Mouse (Mus musculus) midbrain, embryonic 11.5 days (tissue): ENCODE measurements around the gene 1810009A15Rik. TPM values are rescaled to one million over a fixed set of nuclear protein-coding genes. Genes with fewer than 3 reads are reported as not detected.
"Not testable (repeated sequence)": the region's sequence is repeated elsewhere in the genome, so short reads cannot be mapped to it uniquely, and the experiment has no call there.

Experiments
- ATAC-seq: fragments of 200-750 bp; cut with Nextera tagmentation; 2 replicates; pipeline ENCODE4 v1.8.0; 2017; ENCODE audit warnings: moderate TSS enrichment, moderate library complexity; ENCODE audit not compliant: low FRiP score
- DNase-seq: peaks from one replicate; pipeline ENCODE4 v3.0.0; 2015; ENCODE audit warnings: low spot score; ENCODE audit errors: missing footprints
- H3K27ac ChIP-seq: fragments of 300-500 bp; sonication (generic); 2 replicates; pipeline ENCODE4 v1.5.1; 2014; ENCODE audit warnings: low read depth, low read length
- H3K27me3 ChIP-seq: fragments of 300-500 bp; sonication (generic); 2 replicates; pipeline ENCODE4 v1.6.1; 2014; ENCODE audit warnings: mild to moderate bottlenecking, low read length, moderate library complexity, mixed read lengths; ENCODE audit not compliant: control insufficient read depth, insufficient read depth
- H3K36me3 ChIP-seq: fragments of 300-500 bp; sonication (generic); 2 replicates; pipeline ENCODE4 v1.6.1; 2014; ENCODE audit warnings: mild to moderate bottlenecking, low read length, moderate library complexity, mixed read lengths; ENCODE audit not compliant: control insufficient read depth, insufficient read depth
- H3K4me1 ChIP-seq: fragments of 300-500 bp; sonication (generic); 2 replicates; pipeline ENCODE4 v1.6.1; 2014; ENCODE audit warnings: low read length; ENCODE audit not compliant: control insufficient read depth, insufficient read depth
- H3K4me2 ChIP-seq: fragments of 300-500 bp; sonication (generic); 2 replicates; pipeline ENCODE4 v1.6.1; 2014; ENCODE audit warnings: mild to moderate bottlenecking, moderate library complexity
- H3K4me3 ChIP-seq: fragments of 300-500 bp; sonication (generic); 2 replicates; pipeline ENCODE4 v1.5.1; 2014; ENCODE audit warnings: low read depth, low read length
- H3K9ac ChIP-seq: fragments of 300-500 bp; sonication (generic); 2 replicates; pipeline ENCODE4 v1.6.1; 2014; ENCODE audit warnings: low read length
- H3K9me3 ChIP-seq: fragments of 300-500 bp; sonication (generic); 2 replicates; pipeline ENCODE4 v1.6.1; 2016; ENCODE audit warnings: low read length; ENCODE audit not compliant: control insufficient read depth
- WGBS: fragments of 180-500 bp; shearing (Covaris S2); extraction: QIAGEN DNeasy Blood & Tissue Kit; methylation state at CpG from one replicate; pipeline ENCODE4 v1.1.7; 2014; 5-methylcytosine and 5-hydroxymethylcytosine counted together
- polyA plus RNA-seq: library from polyadenylated mRNA; unstranded; fragments of >200 nt; fragmentation: Nextera tagmentation; extraction: Ambion mirVana; gene quantifications from 2 replicates; pipeline ENCODE4 v1.2.1, GENCODE M21; 2014

1810009A15Rik gene
- polyA plus RNA-seq, 1 experiment from 2014 or later = 115 TPM

- DNase-seq = no peak
- no peak within 1 kb of the TSS for H3K27ac ChIP-seq
- H3K27me3 ChIP-seq = no peaks in the 10 kb centered on the region
- no peak within 1 kb of the TSS for H3K4me2 ChIP-seq
- H3K36me3 ChIP-seq = peaks cover 15% of the 10 kb centered on the region
- H3K4me1 ChIP-seq = no peaks in the 10 kb centered on the region
- H3K4me3 ChIP-seq = no peak within 1 kb of the TSS
- no peaks in the 10 kb centered on the region for H3K9me3 ChIP-seq
- WGBS = 47% methylated on average over 7 of the region's 7 CpGs
- peak; percentile 48; the same call in 1 of the 2 replicates for ATAC-seq
- no peak within 1 kb of the TSS for H3K9ac ChIP-seq
Measured at GRCm38 (mm10) chr19:8850402-8850901, 38.2 kb upstream of the 1810009A15Rik start, which contains the start of gene Lrrn4cl. TSS of gene Lrrn4cl (plus strand) at chr19:8850768.

- Histone ChIP-seq H3K4me1 (no peaks in the 10 kb centered on the region), H3K9ac (no peak overlapping the region), H3K27me3 (no peaks in the 10 kb centered on the region), H3K4me3 (no peak overlapping the region), H3K4me2 (no peak overlapping the region), H3K36me3 (peaks cover 10% of the 10 kb centered on the region), H3K9me3 (no peaks in the 10 kb centered on the region), H3K27ac (no peak overlapping the region)
- no peak for DNase-seq
- 59% methylated on average over 7 of the region's 7 CpGs for WGBS
- no peak for ATAC-seq
Measured at GRCm38 (mm10) chr19:8851639-8852038, 37.0 kb upstream of the 1810009A15Rik start.

DNA sequence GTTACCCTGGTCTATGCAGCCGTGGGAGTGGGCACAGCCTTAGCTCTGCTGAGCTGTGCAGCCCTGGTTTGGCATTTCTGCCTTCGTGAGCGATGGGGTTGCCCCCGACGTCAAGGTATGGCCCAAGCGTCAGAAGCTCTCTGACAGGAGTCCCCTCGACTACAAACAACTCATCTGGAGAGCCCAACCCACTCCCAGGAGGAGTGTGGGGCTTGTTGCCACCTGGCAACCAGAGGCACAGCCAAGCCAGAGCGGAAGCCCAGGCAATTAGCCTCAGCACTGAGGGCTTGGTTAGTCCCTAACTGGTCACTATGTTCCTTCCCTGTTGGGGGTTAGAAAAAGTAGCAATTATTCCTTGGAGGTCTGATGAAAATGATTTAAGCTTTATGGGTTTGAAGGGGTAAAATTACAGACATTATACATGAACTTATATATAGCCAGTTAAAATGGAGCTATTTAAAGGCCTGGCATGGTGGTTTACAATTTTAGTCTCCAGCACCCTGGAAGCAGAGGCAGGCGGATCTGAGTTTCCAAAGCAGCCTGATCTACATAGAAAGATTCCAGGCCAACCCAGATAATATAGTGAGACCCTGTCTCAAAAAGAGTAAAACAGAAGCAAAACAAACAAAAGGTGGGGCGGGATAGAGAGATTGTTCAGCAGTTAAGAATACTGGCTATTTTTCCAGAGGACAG lies 36.3 kb upstream of the 1810009A15Rik start:
- 60% methylated on average over 10 of the region's 10 CpGs for WGBS
- ATAC-seq (no peak), DNase-seq (no peak)
- Histone ChIP-seq H3K27ac (no peak overlapping the region), H3K9ac (no peak overlapping the region), H3K4me1 (no peaks in the 10 kb centered on the region), H3K4me3 (no peak overlapping the region), H3K4me2 (no peak overlapping the region), H3K9me3 (no peaks in the 10 kb centered on the region), H3K36me3 (peaks cover 6% of the 10 kb centered on the region), H3K27me3 (no peaks in the 10 kb centered on the region)

DNA sequence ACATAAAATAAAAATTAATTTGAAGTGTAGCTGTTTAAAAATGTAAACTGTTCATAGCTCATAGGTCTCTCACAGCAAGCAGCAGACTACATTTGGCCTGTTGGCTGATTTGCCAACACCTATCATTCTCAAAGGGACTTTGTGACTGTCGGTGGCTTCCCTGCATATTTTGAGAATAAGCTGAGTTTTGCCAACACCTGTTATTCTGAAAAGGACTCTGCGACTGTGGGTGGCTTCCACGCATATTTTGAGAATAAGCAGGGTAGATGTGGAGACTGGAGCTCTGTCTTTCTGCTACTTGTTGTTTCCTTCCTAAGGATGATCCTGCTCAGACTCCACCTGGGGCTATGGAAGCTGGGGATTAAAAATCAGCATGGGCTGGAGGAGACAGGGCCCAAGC lies 35.5 kb upstream of the 1810009A15Rik start:
- H3K36me3 ChIP-seq = peaks cover 3% of the 10 kb centered on the region
- ATAC-seq = no peak
- 84% methylated on average over 3 of the region's 3 CpGs for WGBS

GRCm38 (mm10) chr19:8857689-8858088 lies 31.0 kb upstream of the 1810009A15Rik start:
- H3K27ac ChIP-seq = no peak overlapping the region
- no peak overlapping the region for H3K4me3 ChIP-seq
- DNase-seq = peak; percentile 88

More for the DNA sequence above, 35.5 kb upstream of the 1810009A15Rik start:
- Histone ChIP-seq H3K9me3 (no peaks in the 10 kb centered on the region), H3K4me1 (no peaks in the 10 kb centered on the region), H3K4me3 (no peak overlapping the region), H3K27ac (no peak overlapping the region), H3K9ac (no peak overlapping the region), H3K27me3 (no peaks in the 10 kb centered on the region), H3K4me2 (no peak overlapping the region)
- DNase-seq = no peak

GRCm38 (mm10) chr19:8859018-8859417 lies 29.6 kb upstream of the 1810009A15Rik start:
- Histone ChIP-seq H3K4me3 (no peak overlapping the region), H3K36me3 (no peaks in the 10 kb centered on the region), H3K9me3 (no peaks in the 10 kb centered on the region), H3K27me3 (no peaks in the 10 kb centered on the region), H3K4me1 (no peaks in the 10 kb centered on the region), H3K9ac (no peak overlapping the region), H3K4me2 (no peak overlapping the region), H3K27ac (no peak overlapping the region)
- ATAC-seq = no peak
- WGBS = 16% methylated on average over 1 of the region's 1 CpGs
- DNase-seq = no peak

More at GRCm38 (mm10) chr19:8857689-8858088, 31.0 kb upstream of the 1810009A15Rik start:
- WGBS = 47% methylated on average over 4 of the region's 4 CpGs
- H3K27me3 ChIP-seq = no peaks in the 10 kb centered on the region
- ATAC-seq = no peak
- no peaks in the 10 kb centered on the region for H3K9me3 ChIP-seq
- H3K9ac ChIP-seq = no peak overlapping the region
- H3K36me3 ChIP-seq = no peaks in the 10 kb centered on the region
- no peaks in the 10 kb centered on the region for H3K4me1 ChIP-seq
- H3K4me2 ChIP-seq = no peak overlapping the region

DNA sequence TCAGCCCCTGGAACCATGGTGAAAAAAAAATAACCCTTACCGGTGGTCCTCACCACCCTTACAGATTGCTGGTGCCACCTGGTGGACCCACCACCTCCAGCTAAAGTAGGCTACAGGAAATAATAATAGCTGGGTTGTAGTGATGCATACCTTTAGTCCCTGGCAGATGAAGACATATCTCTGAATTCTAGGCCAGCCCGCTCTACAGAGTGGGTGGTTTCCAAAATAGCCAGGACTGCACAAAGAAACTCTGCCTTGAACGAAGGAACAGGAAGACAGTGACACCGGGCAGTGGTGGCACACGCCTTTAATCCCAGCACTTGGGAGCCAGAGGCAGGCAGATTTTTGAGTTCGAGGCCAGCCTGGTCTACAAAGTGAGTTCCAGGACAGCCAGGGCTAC lies 24.4 kb upstream of the 1810009A15Rik start:
- Histone ChIP-seq H3K27me3 (no peaks in the 10 kb centered on the region), H3K27ac (no peak overlapping the region), H3K9ac (no peak overlapping the region), H3K36me3 (no peaks in the 10 kb centered on the region), H3K9me3 (no peaks in the 10 kb centered on the region), H3K4me2 (no peak overlapping the region), H3K4me1 (no peaks in the 10 kb centered on the region), H3K4me3 (no peak overlapping the region)
- no peak for ATAC-seq
- 83% methylated on average over 6 of the region's 6 CpGs for WGBS
- DNase-seq = no peak

GRCm38 (mm10) chr19:8870381-8870780 lies 18.3 kb upstream of the 1810009A15Rik start:
- WGBS = 77% methylated on average over 3 of the region's 3 CpGs
- ATAC-seq, DNase-seq, H3K27ac ChIP-seq, H3K36me3 ChIP-seq, H3K4me2 ChIP-seq, H3K9ac ChIP-seq, H3K27me3 ChIP-seq, H3K4me1 ChIP-seq, H3K9me3 ChIP-seq: not testable (repeated sequence)
- peak overlapping the region; percentile 98; the same call in 1 of the 2 replicates for H3K4me3 ChIP-seq

GRCm38 (mm10) chr19:8870838-8871237 lies 17.8 kb upstream of the 1810009A15Rik start:
- Histone ChIP-seq H3K4me3 (peak overlapping the region; percentile 98), H3K4me1 (peaks cover 6% of the 10 kb centered on the region), H3K27me3 (no peaks in the 10 kb centered on the region), H3K4me2 (peak overlapping the region; percentile 96), H3K9ac (peak overlapping the region; percentile 93), H3K36me3 (peaks cover 5% of the 10 kb centered on the region; the same call in 1 of the 2 replicates), H3K27ac (peak overlapping the region; percentile 15; the same call in 1 of the 2 replicates), H3K9me3 (no peaks in the 10 kb centered on the region)
- 67% methylated on average over 9 of the region's 9 CpGs for WGBS
- DNase-seq (no peak), ATAC-seq (peak; percentile 36)
